Mouse (Mus musculus): ENCODE data around the gene Evc. TPM values are rescaled to one million over a fixed set of nuclear protein-coding genes. Genes with fewer than 3 reads are reported as not detected.

The Evc gene
- polyA plus RNA-seq, 1 experiment from 2014 or later, result 24.4 TPM

Other genes starting within 250 kb of the Evc start
- gene Crmp1, start 95.0 kb downstream of the Evc start, polyA plus RNA-seq (2015; fragmentation: Nextera tagmentation; extraction: Ambion mirVana), result 11.7 and 18.2 TPM in 2 replicates
- gene Evc2, start 1.6 kb upstream of the Evc start, polyA plus RNA-seq (2015; fragmentation: Nextera tagmentation; extraction: Ambion mirVana), result 22.5 and 22.8 TPM in 2 replicates